Mouse (Mus musculus): ENCODE data around the gene Cab39.

GRCm38 (mm10) chr1:85870546-85870945 lies 77.3 kb downstream of the Cab39 start:
- no peak for TF ChIP-seq CTCF (IDR thresholded peaks at IDR 0.05)
- TF ChIP-seq EP300 (IDR thresholded peaks at IDR 0.05): no peak

Measured in lung, postnatal 0 days (tissue).